Mouse (Mus musculus) T-helper 2 cell (primary cell): ENCODE results near the gene Tsen15.
"Not testable (repeated sequence)": the region's sequence is repeated elsewhere in the genome, so short reads cannot be mapped to it uniquely, and the experiment has no call there.

Experiments used
- in situ Hi-C: fragments of 300-600 bp; cut with MboI, MseI; formaldehyde crosslinking; loops from one replicate; pipeline ENCODE4 v1.15.1; 2025; ENCODE audit warnings: high pct_unique_total_duplicates

The Tsen15 gene

DNA sequence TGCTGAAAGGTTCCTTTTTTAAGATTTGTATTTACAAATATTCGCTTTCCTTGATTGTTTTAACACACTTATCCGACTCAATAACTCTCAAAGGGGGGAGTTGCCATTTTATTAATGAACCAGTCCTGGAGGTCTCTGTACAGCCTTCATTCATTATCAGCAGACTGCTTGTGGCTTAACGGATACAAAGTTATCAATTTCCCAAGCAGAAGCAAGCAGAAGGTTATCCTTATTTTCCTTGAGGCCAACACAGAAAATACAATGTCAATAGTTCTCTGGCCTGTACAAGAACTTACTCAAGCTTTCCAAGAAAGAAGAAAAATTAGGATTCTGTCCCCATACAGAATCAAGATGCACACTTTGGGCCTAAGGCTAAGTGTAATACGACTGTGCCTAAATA is 795 bp downstream of the Tsen15 start:
- in situ Hi-C loops, result not testable (repeated sequence)

GRCm38 (mm10) chr1:152384589-152384988 is 1.9 kb downstream of the Tsen15 start:
- in situ Hi-C loops, result no loop called here

GRCm38 (mm10) chr1:152378311-152378710 is 8.2 kb downstream of the Tsen15 start:
- in situ Hi-C loops, result no loop called here

- in situ Hi-C loops, result no loop called here
Measured at GRCm38 (mm10) chr1:152369139-152369538, 17.3 kb downstream of the Tsen15 start.

- in situ Hi-C loops, result no loop called here
Measured at GRCm38 (mm10) chr1:152368311-152369088, 18.0 kb downstream of the Tsen15 start.

DNA sequence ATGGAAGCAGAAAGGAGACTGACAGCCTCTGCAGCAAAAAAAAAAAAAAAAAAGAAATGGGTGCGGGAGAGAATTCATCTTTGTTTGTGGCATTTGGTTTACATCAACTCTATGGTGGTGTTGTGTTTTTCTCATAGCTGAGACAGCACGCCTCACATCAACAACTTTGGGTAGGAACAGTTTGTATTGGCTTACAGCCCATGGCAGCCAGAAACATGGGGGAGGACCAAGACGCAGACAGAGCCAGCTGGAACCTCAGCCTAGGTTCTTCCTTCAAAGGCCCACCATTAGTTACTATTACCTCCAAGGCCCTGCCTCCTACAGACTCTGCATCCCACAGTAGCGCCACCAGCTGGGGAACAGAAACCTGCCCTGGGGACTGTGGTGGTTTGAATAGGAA is 29.8 kb downstream of the Tsen15 start:
- in situ Hi-C loops, result no loop called here

DNA sequence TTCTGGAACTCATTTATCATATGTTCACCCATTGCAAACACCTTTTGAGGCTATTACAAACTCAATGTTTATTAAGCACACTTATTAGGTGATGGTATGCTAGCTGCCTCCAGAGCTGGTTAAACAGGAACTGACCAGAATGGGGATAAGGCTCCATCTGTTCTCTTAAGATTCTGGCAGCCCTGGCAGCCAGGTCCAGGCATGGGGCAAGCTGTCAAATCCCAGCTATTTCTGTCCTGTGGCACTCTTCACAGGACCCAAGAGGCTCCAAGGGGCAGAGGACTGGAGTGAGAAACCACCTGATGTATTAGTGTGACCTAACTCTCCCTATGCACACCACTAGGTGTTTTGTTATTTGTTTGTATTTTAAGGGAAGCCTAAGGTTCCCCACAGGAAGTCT is 38.5 kb downstream of the Tsen15 start:
- in situ Hi-C loops, result no loop called here

DNA sequence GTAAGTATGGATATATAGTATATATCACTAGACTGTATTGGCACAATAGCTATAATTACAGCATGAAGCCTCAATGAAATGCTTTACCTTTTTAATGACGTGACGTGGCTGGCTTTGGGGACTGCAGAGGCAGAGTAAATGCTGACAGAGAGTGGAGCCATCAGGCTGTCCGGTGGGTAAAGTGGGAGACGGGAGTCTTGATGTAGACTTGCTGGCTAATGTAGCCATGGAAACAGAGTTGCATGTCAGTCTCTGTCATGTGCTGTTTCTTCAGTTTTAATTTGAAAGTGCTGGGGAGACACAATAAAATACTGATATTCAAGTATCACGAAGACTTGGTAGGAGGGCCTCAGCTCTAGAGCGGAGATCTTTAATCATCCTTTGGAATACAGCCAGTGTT is 62.5 kb downstream of the Tsen15 start:
- in situ Hi-C loops, result no loop called here
